Mouse (Mus musculus): ENCODE measurements at regions not wholly inside any gene's neighbourhood (a gene's known extent, or its start where the extent isn't known, plus 50 kb on each side); places are given as distances from the start of the nearest gene placed in this dataset.

DNA sequence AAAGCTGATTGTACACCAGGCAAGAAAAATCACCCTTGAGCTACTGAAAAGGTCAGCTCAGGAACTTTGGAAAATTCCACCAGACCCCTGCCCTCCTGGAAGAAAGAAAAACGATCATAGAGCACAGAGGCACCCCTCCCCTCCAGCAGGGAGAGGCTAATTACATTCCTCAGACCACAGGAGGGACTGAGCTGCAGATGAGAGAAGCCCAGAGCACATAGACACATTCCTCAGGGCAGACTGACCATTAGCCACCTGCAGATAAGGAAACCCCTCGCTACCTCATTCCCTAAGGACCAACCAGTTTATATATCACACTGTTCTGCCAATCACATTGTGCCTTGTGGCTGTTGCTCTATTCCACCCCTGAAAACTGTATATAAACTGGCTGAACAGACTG lies 230.3 kb downstream of the Parp8 start:
- DNase-seq: no peak

DNA sequence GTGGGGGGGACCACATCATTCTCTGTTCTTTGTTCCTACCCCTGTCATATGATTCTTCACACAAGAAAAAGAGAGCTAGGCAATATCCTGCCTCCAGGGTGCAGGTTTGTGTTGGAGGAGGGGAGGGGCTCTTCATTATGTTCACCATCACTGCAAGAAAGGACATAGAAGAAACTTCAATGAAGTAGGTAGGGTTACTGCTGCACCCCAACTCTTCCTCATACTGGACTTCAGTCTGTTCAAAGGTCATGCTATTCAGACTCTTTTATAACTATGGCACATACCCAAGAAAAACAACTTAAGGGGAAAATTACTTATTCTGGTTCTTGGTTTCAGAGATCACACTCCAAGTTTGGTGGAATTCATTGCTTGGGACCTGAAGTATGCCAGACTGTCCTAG lies 243.7 kb downstream of the Parp8 start:
- no peak for DNase-seq

DNA sequence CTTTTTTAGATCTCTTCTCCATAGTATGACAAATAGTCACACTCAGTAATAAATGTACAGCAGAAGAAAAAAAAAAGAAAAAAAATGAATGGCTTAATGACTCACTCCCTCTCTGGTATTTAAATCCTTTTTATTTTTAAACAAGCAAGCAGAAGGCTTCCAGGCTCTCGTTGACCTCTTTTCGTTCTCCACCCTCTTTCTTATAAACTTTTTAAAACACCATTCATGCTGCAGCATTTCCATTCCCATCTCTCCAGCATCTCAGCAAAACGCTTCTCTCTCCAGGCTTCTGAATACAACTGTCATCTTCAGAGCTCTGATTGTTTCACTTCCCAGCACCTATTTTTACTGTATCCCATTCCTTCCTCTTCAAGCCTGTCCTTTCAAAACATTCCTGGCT lies 259.8 kb downstream of the Parp8 start:
- DNase-seq: no peak

DNA sequence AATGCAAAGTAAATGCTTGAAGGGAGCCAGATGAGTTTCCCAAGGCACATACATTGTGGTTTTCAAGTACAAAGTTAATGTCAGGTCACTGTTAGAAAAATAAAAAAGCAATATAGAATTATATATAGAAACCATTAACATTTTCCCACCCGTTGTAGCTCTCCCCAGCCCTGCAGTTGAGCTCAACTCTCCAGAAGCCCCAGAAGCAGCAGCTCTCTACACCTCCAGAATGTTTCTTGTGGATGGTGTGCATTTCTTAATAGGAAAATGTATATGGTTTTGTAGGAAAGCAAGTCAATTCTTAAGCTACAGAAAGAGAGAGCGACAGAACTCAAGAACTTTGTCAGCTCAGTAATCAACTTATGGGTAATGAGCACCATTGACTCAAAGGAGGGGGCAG lies 265.4 kb downstream of the Parp8 start:
- no peak for DNase-seq

DNA sequence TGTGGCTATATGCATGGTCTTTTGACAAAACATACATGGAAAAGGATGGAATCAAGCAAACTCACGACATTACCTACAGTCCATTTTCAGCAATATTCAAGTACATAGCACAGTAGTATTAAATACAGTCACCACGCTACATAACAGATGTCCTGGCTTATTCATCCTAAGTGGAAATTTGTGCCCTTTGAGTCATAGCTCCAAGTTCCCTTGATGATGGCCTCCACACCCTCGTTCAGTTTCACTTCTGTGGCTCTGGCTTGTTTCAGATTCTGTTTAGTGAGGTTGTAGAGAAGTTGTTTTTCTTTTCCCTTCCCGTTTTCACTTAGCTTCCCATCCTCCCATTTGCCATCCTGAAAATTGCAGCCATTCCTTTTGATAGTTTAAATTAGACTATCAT lies 284.5 kb downstream of the Parp8 start:
- no peak for DNase-seq

DNA sequence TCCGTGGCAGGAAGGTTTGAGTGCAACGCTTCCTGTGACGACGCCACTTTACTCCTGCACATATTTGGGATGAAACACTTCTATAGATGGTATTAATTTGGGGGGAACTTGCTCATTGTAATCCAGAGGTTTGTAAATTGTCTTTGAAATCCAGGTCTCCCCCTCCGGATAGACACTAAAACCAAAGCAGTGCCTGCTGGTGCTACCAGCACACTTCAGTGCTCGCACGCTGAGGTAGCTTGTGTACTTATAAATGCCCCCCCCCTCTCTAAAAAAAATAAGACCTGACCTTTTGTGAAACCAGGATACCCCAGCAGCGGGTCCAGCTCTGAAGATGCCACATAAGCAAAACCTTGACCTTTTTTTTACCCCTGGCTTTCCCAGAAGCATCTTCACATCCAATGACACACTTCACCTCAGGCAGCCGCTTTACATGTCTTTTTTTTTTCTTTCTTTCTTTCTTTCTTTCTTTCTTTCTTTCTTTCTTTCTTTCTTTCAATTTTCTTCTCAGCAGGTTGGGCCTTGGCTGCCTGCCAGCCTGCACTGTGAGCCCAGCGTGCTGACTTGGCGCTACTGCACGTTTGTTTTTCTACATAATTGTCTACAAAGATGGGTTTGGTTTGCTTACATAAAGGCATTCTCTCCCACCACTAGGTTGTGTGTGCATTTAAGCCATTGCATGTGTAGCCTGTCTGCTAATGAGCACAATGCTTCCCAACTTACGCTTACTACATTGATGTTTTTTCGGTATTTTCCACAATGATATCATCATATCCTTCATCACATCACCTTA lies 301.8 kb downstream of the Parp8 start:
- peak; percentile 24 to 37 for DNase-seq

DNA sequence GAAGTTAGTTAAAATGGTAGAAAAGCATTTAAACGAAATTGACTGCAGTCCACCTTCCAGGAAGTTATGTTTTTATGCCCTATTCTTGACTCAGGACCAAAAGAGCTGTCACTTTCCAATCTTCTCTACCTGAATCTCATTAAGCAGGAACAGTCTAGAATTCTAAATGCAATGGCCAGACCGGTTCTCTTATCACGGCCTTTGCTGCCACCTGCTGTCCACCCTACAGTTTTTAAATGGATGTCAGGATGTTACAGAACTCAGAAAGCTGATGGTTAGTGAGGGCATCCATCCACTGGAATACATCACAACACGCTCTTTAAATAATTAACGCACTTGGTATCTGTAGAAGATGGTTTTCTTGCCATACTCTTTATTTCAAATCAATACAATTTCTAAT lies 310.5 kb downstream of the Parp8 start:
- DNase-seq: peak; percentile 56 to 69

DNA sequence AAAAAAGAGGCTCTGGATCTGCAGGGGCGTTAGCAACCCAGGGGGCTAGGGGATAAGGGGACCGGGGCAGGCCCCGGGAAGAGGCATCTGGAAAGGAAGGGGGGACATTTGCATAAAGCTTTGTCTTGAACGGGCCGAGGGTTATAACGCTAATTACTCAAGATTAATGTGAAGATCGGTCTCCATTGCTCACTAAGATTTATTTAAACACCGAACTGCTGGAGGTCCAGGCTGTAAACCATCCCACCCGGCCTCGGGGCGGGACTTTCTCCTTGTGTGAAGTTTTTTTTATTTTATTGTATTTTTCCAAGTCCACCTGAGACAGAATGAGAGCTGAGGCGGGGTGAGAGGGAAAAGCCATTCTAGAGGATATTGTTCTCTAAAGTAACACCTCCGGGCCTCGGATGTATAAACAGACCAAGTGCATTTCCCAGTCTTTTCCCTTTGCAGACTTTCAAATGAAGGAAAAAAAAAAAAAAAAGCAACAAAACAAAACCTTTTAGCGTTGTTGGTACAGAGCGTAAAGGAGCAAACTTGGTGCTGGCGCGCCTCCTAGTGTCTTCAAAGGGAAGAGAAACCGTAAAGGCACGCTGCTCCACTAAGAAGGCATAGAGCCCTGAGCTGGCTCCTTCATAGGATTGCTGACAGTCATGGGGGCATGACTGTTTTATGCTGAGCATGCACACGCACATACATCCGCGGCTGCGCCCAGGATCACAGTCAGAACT lies 313.3 kb downstream of the Parp8 start:
- peak; percentile 70 to 77 for DNase-seq

DNA sequence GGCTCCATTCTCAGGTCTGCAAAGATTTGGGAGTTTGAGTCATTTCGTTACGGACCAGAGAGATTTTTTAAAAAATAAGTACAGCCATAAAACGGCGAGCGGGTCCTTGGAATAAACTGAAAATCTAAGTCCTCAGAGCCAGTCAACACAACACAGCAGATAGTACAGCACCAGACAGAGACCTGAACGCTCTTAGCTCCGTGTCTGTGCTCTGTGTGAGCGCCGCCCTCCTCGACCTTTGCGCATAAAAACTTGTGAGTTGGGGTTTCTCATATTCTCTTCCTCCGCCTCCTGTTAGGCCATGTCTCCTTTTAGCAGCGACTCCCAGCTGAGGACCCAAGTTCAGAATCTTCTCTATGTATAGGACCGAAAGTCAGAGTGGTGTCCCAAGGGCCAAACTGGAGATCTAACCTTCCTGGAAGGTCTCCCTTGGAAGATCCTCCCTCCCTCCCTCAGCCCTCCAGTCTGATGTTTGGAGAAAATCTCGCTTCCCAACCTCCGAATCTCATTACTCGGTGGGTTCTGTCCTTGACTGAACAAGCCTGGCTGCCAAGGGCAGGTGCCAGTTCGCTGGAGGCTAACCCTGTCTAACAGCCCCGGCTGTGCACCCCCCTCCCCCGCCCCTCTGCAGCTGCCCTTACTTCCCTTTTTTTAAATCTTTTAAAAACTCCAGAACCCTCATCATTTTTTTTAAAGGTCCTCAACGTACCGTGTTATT lies 314.0 kb downstream of the Parp8 start:
- no peak for DNase-seq

DNA sequence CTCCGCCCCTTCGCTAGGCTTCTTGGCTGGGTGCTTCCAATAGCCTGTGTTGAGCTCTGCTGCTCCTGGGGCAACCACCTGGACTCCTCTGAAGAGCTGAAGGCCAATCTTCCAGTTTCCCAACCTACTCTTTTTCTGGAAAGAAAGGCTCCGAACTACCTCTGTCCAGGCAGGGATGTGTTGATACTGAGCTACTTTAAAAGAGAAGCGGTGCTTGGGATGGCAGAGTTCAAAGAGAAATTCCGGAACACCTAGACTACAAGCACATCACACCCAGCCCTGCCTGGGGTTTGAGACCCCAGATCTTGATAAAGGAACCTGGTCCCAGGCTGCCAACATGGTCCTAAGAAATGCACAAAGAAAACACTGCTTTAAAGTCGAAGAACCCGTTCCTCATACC lies 315.7 kb downstream of the Parp8 start:
- no peak for DNase-seq

DNA sequence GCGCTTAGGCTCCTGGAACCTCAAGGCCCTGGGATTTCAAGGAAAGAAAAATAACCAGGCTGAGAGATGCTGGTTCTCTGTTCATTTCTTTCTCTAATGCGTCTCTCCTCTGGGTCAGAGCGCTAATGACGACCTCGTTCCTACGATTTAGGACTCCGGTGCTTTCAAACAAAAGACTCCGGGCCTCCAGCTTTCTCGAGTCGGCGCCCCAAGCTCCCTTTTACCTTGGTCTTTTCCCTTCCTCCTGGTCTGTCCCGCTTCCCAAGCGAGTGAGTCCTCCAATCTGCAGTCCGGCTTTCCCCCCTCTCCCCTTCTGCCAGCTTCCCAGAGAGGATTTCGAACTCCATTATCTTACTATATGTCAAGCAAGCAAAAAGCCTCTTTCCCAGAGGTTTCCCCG lies 316.5 kb downstream of the Parp8 start:
- no peak for DNase-seq

DNA sequence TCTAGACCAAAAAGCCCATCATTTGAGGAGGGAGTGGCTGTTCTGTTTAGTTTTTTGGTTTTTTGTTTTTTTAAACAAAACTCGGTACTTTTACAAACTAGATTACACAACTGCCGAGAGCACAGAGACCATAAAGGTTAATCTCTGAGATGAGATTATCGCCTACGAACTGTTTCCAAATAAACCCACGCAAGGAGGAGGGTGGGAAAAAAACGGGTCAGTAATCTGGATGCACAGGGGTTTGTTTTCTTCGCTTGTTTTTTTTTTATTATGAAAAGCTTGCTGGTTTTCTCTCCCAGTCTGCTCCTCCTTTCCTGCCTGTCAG lies 316.9 kb downstream of the Parp8 start:
- no peak for DNase-seq

DNA sequence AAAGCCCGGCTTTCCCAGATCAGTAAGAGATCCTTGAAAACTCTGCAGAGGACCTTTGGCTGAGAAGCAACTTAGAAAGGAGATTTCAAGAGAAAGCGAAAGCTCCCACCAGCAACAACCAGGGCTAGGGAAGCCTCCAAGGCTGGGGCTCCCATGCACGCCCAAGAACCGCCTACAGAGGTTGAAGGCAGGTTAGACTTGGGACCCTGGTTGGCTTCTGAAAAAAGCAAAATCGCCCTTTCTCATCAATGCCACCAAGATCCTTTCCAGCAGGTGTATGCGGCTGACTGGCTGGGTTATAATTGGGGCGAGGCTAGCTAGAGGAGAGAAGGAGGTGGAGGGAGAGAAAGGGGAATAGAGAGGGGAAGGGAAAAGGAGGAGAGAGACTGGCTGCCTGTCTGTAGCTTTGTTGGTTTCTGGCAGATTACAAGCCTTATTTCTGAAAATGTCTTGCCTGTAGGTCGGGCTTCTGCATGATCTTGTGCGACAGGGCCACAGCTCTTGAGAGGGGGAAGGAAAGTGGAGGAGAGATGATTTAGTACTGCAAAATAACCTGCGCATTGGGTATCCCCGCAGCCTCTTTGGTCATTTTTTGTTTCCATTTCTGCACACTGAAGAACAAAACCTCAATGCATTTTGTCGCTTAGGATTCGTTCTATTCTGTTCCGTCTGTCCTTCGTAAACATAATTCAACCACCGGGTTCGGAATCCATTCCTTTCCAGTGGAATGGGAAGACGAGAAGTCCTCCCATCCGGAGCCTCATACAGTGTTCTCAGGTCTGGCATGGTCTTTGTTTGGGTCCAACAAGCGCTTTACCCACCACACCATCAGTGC lies 317.5 kb downstream of the Parp8 start:
- DNase-seq: no peak

DNA sequence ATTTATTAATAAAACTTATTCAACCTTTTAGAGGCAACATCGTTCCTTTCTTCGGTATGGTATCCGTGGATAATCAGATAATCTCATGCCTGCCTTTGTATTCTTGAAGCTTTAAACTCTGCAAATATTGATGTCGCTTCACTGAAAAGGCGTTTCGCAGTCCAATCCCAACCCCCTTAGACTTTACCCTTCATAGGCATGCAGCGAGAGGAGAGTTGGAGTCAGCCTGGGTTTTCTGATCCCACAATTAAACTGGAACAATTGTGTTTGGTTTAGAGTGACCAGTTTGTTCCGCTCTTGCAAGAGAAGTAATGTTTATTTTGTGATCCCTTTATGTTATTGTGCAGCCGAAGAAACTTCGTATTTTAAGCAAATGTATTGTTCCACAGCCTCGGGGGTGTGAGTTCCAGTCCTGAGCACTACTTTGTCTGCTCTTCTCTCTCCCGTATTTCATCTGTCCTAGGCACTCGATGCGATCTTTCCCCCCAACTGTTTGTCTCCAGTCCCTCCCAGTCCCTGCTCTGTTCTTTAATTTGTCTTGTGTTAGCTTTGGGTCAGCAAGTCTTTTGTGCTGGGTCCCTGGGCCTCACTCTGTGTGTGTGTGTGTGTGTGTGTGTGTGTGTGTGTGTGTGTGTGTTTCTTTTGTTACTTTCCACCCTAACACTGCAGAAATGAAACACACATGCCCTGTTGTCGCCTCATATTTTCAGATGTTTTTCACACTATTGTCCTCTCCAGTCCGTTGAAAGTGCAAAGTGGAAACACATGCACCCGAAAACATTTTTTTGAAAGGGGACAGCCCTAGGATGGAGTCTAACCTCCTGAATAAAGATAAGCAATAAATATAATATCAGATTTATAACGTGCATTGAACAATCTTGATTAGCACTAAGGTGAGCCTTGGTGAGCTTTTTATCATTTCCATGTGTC lies 318.7 kb downstream of the Parp8 start:
- DNase-seq: no peak

DNA sequence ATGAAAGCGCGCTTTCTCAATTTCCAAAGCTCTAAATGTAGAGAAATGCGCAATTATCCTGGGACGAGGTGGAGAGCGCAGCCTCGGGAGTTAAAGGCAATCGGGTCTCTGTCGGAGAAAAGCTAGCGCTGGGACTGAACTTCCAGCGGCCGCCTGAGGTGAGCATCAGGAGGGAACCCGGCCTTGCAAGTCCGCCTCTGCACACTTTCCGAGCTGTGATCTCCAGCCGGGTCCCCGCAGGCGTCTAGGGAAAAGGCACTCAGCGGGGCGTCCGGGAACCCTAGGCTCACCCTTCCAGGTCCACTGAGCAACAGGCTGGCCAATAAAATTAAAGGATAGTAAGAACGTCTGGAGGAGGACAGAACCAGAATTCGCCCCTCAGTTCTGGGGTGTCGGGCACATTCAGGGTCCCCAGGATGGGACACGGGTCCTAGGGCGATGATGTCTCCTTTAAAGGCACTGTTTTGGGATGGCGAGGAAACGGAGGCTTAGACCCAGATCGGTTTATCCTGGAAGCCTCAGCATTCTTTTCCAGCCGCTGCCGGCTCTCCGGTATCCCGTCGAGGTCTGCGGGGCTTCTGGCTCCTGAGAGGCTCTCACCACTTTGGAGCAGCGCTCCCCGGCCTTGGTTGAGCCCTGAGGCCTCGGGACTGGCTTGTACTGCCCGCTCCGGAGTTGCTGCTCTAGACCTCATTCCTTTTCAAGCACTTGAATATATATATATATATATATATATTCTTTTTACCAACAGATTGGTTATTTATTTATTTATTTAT lies 319.5 kb downstream of the Parp8 start:
- peak in 1 of 2 experiments; percentile 41 for DNase-seq

DNA sequence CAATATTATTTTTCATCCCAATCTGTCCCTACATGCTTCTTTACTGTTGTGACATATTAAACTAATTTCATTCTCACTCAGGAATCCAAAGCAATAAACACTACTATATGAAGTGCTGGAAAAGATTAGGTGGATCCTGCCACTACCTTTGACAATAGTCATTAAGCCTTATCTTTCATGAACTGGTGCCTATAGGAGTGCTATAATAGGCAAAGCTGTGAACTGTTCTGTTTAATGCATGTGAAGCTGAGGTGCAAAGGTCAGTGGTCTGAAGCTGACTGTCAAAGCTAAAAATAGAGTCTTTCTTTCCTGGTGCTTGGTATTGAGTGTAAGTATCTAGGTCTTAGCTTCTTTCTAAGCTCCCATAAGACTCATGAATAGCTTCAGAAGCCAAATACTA lies 336.6 kb downstream of the Parp8 start:
- DNase-seq: no peak
